Mouse (Mus musculus): ENCODE measurements around the gene Rps16. TPM values are rescaled to one million over a fixed set of nuclear protein-coding genes. Genes with fewer than 3 reads are reported as not detected.
A peak's percentile ranks its signal among the peaks of the same experiment; 100 is the strongest.

Gene Rps16
- total RNA-seq (2021) = 100 to 1,000 TPM; 494 to 516 TPM

DNA sequence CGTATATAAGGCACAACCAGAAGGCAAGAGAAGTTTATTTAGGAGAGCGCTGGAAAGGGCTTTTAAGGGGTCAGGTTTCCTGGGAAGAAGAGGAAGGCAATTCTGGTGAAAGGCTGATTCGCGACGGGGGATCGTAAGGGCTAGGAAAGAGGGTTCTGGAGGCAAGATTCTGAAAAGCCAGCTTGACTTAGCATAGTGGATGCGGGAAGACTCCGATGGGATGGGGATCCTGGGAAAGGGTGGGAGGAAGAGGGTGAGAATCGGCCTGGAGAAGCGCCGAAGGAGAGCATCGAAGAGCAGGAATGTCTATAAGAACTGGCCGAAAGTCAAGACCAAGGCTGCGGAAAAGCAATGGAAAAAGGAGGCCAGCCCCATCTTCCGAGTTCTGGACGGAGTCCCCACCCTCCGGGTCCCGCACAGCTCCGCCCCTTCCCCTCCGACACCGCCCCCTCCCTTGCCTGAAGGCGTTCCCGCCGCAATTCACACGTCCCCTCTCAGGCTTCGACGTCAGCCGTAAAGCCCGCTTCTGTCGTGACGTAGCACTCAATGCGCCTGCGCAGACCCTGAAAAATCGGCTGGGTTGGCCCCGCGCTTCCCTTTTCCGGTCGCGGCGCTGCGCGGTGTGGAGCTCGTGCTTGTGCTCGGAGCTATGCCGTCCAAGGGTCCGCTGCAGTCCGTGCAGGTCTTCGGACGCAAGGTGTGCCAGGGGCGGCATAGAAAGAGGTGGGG is at the start of gene Rps16:
Gene Rps16, plus strand, starts transcription at position 498 of the 729 bp plus-strand sequence.
- intact Hi-C loops (cut with DNase I) = loop anchor here (2.0 kb wide), 1 partner anchor 20 kb away; no protein-coding TSS in a partner anchor
- peak; percentile 99 for DNase-seq

DNA sequence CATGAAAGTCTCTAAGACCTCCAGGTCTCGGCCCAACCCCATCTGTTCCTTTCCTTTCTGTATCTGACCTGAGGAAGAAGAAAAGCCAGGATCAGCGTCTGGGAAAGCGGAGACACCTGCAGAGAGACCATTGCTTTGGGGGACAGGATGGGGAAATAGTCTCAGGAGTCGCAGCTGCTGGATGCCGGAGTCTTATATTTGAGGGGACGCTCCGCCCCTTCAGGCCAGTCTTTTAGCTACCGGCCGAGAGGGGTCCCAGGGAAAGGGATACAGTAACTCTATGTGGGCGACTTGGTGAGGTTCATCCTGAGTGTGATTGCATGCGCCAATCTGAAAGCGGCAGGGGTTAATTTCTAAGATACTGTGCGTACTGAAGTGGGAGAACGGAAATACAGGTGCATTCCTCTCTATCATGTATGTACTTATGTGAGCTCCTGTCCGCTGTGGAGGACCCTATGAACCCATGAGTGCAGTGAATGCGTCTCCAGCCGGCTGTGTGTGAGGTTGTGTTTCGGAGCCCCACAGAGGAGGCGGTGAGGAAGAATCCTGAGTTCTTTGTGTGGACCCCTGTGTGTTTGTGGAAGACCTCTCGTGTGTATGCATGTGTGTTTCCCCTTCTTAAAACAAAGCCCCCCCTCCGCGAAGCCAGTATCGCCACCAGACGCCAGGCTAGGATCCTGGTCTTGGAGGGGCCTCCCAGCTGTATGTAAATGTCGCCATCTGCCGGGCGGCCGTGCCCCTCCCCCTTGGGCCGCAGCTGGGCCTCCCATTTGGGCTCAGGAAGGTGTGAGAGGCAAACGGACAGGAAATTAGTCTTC is 48.6 kb upstream of the Rps16 start, which contains the start of gene Dll3:
Gene Dll3, minus strand, starts transcription at position 623 of the 818 bp plus-strand sequence.
- peak; percentile 46 to 61 for DNase-seq
- intact Hi-C loops (cut with DNase I) = loop anchor here (5.0 to 10.0 kb wide), 2 partner anchors 90 to 247 kb away; partner anchors contain the start of gene Psmc4

DNA sequence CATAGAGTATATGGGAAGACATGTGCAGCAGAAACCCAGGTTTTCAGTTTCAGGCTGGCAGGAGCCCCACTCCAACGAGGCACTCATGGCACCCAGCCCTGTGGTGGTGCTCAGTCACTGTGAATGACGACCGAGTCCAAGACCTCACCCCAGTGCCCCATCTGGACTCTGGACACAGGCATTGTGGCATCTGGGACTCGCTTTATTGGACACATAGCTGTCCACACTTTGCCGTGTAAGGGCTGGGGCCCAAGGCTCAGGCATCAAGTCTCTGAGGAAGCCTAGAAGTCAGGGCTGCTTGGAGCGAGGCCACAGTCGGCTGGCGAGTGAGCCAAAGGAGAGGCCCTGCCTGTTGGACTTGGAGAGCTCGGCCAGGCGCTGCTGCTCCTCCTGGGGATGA is 44.8 kb upstream of the Rps16 start:
- intact Hi-C loops (cut with DNase I) = loop anchor here (10.0 kb wide), 1 partner anchor 251 kb away; the partner anchor contains the start of gene Psmc4
- no peak for DNase-seq

DNA sequence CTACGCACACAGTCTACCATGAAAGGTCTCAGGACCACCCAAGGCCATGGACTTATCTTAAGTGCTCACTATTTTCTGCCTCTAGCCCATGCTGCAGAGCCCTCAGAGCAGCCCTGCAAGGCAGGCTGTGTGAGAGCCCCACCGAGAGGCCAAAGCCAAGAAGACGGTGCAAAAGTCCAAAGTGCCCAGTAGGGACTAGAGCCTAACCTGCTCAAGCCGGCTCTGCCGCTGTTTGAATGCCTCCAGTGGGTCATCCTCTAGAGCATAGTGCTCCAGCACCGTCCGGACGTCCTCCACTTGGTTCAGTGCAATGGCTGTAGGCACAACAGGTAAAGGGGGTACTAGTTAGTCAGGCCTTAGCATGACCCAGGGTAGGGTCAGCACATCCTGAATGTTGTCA is 44.2 kb upstream of the Rps16 start:
- DNase-seq = no peak
- intact Hi-C loops (cut with DNase I) = loop anchor here (10.0 kb wide), 1 partner anchor 251 kb away; the partner anchor contains the start of gene Psmc4

DNA sequence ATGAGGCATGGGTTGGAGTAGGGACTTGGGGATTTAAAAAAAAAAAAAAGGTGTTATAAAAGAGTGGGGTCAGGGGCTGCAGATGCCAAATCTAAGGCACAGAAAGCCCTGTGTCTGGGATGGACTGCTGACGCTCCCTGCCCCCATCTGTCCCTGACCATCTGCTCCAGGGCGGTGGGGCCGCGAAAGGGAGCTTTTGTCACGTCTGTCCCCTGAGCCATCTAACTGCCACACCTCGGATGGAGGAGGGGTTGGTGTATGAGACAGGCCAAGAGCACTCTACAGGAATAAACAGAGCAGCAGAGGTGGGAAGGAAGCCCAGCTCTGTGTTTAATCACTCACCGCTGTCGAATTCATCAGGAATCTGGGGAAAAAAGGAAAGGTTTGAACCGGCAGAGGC is 40.7 kb upstream of the Rps16 start:
- no peak for DNase-seq
- intact Hi-C loops (cut with DNase I) = loop anchor here (10.0 kb wide), 1 partner anchor 255 kb away; the partner anchor contains the start of gene Psmc4

DNA sequence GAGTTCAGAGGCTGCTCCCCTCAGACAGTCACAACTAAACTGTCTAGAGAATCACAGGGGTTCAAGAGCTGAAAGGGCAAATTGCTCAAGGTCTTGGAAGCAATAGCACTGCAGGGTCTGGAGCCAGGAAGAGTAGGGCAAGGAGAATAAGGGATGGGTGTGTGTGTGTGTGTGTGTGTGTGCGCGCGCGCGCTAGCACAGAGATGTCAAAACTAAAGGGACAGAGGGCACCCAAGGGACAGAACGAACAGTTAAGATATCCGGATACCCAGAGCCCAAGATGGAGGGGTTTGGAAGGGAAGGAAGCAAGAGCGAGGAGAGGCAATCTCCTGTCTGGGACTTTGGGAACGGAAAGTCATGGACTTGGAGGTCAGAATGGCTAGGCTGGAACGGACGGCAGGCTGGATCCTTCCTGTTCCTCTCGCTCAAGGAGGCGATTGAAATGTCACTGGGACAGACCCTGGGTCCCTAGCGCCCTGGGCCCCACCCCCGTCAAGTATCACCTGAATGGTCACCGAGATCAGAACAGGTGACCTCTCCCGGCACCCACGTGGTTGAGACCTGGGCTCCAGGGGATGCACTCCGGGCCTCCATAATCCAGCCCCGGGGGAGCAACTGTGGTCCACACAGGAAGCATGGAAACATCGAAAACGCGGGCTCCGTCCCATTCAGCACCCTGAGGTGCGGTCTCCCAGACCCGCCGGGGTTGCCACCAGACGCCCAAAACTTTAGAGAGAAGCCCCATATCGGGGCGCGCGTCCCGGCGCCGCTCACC is 39.1 kb upstream of the Rps16 start:
- intact Hi-C loops (cut with DNase I) = no loop called here
- no peak for DNase-seq

DNA sequence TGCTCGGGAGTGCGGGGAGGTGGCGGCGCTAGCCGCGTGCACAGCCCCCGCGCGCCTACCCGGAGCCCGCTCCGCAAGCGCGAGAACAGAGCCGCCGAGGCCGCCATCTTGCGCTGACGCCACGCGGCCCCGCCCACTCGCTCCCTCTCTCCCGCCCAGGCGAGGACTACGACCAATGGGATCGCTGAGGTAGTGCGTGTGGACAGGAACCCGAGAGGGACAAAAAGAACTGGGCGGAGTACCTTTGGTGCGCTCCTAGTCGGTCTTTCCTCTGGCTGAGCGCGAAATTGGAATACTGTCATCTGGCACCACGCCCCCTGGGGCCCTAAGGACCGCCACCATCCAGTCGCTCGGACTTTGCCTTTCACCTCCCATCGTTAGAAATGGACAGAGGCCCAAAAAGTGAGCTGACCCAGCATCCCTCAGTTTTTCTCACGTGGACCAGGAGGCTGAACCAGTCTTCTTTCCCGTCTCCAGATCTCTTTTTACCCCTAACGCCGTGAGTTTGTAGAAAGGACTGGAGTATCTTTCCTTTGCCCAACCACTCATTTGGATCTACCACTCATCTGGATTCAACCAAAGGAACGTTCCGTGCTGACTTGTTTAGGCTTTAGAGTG is 38.4 kb upstream of the Rps16 start, which contains the start of gene Timm50:
Gene Timm50, minus strand, starts transcription at position 147 of the 618 bp plus-strand sequence.
- DNase-seq = peak; percentile 97 to 99
- intact Hi-C loops (cut with DNase I) = loop anchor here (1.0 kb wide), 1 partner anchor 25 kb away; no protein-coding TSS in a partner anchor

DNA sequence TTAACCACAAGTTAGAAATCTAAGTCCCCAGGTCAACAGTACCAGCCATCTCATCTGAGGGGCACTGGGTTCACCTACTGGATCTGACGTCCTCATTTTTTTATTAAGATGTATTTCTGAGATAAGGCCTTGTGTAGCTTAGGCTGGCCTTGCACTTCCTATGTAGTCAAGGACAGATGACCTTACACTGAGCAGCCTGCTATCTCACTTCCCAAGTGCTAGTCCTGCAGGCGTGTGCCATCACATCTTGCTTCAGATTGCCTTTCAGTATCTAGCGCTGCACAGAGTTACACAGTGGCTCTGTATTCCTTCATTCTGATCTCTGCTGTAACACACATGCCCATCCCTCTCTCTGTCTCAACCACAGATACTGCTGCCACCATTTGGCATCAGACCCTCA is 32.4 kb upstream of the Rps16 start:
- DNase-seq = no peak
- intact Hi-C loops (cut with DNase I) = no loop called here

DNA sequence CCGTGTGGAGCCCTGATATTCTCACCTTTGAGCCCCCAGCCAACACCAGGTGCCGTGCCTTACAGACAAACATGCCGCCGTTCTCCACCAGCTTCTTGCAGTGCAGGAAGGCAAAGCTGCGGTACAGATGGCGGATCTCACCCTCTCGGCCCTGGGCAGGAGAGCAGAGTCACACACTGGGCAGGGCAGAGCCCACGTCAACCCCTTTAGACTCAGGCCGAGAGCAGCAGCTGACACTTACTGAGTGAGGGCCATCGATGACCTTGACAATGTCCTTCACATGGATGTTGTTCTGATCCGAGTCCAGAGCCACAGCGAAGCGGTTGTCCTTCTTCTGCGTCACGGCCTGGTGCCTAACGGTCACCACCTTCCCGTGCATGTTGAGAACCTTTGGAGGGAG is 31.7 kb upstream of the Rps16 start:
- DNase-seq = no peak
- intact Hi-C loops (cut with DNase I) = no loop called here

DNA sequence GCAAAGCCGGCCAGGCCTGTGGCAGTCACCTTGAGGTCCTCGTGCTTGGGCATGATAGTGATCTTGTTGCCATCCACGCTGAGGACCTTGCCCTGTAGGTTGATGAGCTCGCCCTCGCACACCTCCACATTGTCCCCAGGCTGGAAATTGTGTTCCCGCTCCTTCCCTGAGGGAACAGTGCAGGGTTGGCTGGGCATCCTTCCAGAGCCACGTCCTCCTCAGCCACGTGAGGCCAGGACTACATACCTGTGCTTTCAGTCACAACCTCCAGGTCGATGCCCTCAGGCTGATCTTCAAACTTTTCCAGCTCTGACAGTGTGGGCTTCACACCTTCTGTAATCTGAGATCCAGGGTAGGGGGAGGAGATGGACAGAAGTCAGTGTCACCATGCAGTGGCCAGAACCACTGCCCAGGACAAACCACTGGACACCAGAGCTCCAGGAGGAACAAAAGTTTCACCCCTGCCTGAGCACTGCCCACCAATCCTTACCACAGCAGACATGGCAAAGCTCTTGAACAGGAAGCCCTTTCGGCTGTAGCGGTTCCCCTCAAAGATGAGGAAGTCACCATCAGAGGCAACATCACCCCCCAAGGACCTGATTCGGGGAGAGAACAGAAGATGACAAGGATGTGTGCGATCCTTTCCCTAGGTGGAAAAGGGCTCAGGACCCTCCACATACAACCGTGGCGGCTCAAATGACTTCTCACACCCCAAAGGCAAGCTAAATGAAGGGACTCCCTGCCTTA is 28.3 kb upstream of the Rps16 start:
- DNase-seq = no peak
- intact Hi-C loops (cut with DNase I) = no loop called here

DNA sequence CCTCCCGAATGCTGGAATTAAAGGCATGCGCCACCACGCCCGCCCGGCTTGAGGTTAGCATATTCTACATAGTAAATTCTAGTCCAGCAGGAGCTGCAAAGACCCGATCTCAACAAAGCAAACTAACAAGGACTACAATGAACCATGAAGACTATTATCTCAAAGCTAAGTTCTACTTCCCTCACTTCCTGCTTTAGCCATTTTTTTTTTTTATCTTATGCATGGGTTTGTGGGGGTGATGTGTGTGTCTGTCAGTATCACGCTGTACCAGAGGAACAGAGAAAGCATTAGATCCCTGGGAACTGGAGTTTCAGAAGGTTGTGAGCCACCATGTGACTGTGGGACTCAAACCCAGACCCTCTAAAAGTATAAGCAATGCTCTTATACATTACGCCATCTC is 25.2 kb upstream of the Rps16 start:
- DNase-seq = no peak
- intact Hi-C loops (cut with DNase I) = no loop called here

DNA sequence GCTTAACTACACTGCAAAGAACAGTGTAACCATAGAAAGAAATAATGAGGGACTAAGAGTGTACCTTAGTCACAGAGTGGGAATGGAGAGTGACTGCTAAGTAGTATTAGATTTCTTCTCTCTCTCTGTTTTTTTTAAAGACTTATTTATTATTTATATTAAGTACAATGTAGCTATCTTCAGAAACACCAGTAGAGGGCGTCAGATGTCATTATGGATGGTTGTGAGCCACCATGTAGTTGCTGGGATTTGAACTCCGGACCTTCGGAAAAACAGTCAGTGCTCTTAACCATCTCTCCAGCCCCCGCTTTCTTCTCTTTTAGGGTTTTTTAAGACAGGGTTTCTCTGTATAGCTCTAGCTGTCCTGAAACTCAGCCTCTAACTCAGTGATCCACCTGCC is 24.0 kb upstream of the Rps16 start:
- intact Hi-C loops (cut with DNase I) = no loop called here

DNA sequence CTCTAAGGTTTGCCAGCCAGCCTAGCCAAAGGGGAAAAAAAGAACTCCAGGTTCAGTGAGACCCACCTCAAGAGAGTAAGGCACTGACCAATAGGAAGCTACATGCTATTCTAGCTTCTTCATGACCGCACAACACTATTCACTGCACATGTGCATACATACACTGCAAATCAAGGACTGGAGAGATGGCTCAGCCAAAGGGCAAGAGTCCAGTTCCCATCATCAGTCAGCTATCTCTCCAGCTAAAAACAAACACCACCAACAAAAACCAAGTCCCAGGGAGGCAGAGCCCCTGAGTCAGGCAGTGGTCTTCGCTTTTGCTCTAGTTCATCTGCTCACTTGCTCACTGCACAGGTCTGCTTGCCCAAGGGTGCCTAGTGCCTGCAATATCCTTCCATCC is 22.2 kb upstream of the Rps16 start:
- intact Hi-C loops (cut with DNase I) = no loop called here
- no peak for DNase-seq

More for the DNA sequence above, 24.0 kb upstream of the Rps16 start:
- DNase-seq = no peak

DNA sequence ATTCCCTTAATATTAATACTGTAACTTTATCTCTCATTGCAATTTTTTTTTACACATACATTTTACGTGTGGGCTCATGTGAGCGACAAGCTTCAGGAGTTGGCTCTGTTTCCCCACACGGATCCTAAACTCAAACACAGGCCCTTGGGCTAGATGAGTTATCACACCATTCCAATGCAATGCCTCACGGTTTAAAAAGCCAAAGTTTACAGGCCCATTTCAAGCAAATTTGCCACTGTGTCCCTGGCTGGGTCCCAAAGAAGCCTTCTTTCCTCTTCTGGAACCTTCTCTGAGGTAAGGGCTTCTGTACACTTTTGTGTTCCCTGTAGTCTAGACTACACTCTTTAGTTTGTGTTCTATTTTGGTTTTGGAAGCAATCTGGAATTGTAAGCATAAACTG is 15.9 kb upstream of the Rps16 start:
- intact Hi-C loops (cut with DNase I) = no loop called here
- no peak for DNase-seq

DNA sequence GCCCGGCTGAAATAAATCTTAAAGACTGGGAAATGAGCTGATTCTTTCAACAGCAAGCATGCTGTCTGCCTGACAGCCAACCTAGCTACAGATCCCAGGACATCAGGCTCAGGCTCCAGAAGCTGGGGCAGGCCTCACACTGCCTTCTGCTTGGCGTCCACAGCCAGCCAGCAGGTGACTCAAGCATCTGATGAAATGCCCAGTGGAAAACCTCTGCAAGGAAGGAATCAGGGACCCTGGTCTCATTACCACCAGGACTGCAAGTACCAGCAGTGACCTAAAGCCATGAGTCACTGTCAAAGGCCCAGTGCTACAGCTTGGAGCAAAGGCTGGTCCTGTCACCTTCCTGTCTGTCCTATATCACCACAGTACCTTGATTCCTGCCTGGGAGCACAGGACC is 15.0 kb upstream of the Rps16 start:
- intact Hi-C loops (cut with DNase I) = loop anchor here (5.0 kb wide), 1 partner anchor 58 kb away; the partner anchor contains the start of gene Eid2b
- no peak for DNase-seq

DNA sequence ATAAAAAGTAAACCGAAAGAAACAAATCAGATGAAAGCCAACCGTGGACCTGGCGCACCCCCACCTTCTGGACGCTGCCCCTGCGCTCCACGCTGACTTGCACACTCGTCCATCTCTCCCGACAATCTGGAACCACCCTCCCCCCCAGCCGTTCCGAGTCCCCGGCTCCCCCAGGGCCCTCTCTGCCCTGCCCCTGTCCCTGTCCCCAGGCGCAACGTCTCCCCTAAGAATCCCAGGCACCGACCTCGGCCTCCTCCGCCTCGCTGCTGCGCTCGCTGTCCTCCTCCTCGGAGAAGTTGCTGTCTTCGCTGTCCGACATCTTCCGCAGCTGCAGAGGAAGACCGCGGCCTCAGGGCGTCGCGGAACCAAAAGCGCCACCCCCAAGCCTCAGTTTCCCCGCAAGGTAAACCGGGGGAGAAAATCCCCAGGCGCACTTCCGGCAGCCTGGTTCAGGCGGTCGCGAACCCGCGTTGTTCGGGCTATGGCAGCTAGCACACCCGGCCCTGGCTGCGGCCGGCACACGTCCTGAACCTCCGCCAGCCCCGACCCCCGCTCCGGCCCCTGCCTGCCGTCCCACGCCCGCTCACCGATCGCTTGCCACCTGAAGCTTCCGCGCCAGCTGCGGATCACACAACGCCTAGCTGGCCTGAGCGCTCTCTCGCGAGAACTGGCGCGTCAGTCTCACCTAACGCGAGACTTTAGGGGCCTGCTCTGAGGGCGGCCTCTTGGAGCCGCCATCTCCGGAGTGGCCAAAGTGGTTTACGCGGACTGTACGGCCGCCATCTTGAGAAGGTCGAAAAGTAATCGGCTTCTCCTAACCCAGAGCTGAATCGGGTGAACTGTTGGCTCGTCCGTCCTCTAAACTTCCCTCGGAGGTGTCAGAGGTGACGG is 12.1 kb upstream of the Rps16 start, which contains the start of gene Supt5:
Gene Supt5, minus strand, starts transcription at position 639 of the 891 bp plus-strand sequence.
- intact Hi-C loops (cut with DNase I) = loop anchor here (5.0 kb wide), 1 partner anchor 61 kb away; the partner anchor contains the start of gene Eid2b
- DNase-seq = peak; percentile 96 to 97

DNA sequence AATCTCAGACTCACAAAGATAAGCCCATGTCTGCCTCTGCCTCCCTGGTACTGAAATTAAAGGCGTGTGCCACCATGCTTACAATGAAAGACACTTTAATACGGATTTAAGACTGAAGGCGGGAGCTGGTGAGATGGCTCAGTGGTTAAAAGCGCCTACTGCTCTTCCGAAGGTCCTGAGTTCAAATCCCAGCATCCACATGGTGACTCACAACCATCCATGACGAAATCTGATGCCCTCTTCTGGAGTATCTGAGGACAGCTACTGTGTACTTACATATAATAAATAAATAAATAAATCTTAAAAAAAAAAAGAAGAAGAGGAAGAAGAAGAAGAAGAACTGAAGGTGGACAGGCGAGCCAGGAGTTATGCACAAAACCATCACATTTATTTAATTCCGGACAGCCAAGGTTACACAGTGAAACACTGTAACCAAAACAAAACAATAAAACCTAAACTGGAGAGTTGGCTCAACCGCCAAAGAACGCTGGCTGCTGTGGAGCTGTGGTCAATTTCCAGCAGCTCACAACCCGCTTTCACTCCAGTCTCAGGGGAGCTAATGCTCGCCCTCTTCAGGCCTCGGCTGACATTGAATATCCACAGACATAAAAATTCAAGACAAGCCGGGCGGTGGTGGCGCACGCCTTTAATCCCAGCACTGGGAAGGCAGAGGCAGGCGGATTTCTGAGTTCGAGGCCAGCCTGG is 11.1 kb upstream of the Rps16 start:
- DNase-seq = peak; percentile 61 to 67
- intact Hi-C loops (cut with DNase I) = loop anchor here (5.0 kb wide), 1 partner anchor 62 kb away; the partner anchor contains the start of gene Eid2b
